Mouse (Mus musculus): ENCODE measurements around the gene Vcan.
"Not testable (repeated sequence)": the region's sequence is repeated elsewhere in the genome, so short reads cannot be mapped to it uniquely, and the experiment has no call there.

Gene Vcan

GRCm38 (mm10) chr13:89741766-89742685, at the start of gene Vcan:
TSS of gene Vcan (minus strand) at chr13:89742509.
- ATAC-seq (ENCODE audit: low TSS enrichment) = peak; percentile 44

- no peak for ATAC-seq (ENCODE audit: low TSS enrichment)
Measured at GRCm38 (mm10) chr13:89791475-89791874, 49.2 kb upstream of the Vcan start.

- ATAC-seq (ENCODE audit: low TSS enrichment) = no peak
Measured at GRCm38 (mm10) chr13:89782886-89783285, 40.6 kb upstream of the Vcan start.

GRCm38 (mm10) chr13:89780276-89780675, 38.0 kb upstream of the Vcan start:
- no peak for ATAC-seq (ENCODE audit: low TSS enrichment)

GRCm38 (mm10) chr13:89779208-89779911, 37.1 kb upstream of the Vcan start:
- ATAC-seq (ENCODE audit: low TSS enrichment) = peak; percentile 85

- no peak for ATAC-seq (ENCODE audit: low TSS enrichment)
Measured at GRCm38 (mm10) chr13:89777764-89778163, 35.5 kb upstream of the Vcan start.

GRCm38 (mm10) chr13:89777146-89777545, 34.8 kb upstream of the Vcan start:
- ATAC-seq (ENCODE audit: low TSS enrichment) = no peak

- no peak for ATAC-seq (ENCODE audit: low TSS enrichment)
Measured at GRCm38 (mm10) chr13:89766551-89766950, 24.2 kb upstream of the Vcan start.

- no peak for ATAC-seq (ENCODE audit: low TSS enrichment)
Measured at GRCm38 (mm10) chr13:89765966-89766365, 23.7 kb upstream of the Vcan start.

GRCm38 (mm10) chr13:89762339-89762738, 20.0 kb upstream of the Vcan start:
- no peak for ATAC-seq (ENCODE audit: low TSS enrichment)

- ATAC-seq (ENCODE audit: low TSS enrichment) = no peak
Measured at GRCm38 (mm10) chr13:89756347-89756746, 14.0 kb upstream of the Vcan start.

- not testable (repeated sequence) for ATAC-seq (ENCODE audit: low TSS enrichment)
Measured at GRCm38 (mm10) chr13:89750562-89750961, 8.3 kb upstream of the Vcan start.

GRCm38 (mm10) chr13:89743201-89743600, 892 bp upstream of the Vcan start:
- no peak for ATAC-seq (ENCODE audit: low TSS enrichment)

GRCm38 (mm10) chr13:89742686-89743200, 434 bp upstream of the Vcan start:
- no peak for ATAC-seq (ENCODE audit: low TSS enrichment)

- no peak for ATAC-seq (ENCODE audit: low TSS enrichment)
Measured at GRCm38 (mm10) chr13:89741116-89741551, 1.2 kb downstream of the Vcan start.

GRCm38 (mm10) chr13:89740243-89741115, 1.8 kb downstream of the Vcan start:
- peak; percentile 79 for ATAC-seq (ENCODE audit: low TSS enrichment)

GRCm38 (mm10) chr13:89739696-89740242, 2.5 kb downstream of the Vcan start:
- ATAC-seq (ENCODE audit: low TSS enrichment) = peak; percentile 42

GRCm38 (mm10) chr13:89738776-89739695, 3.3 kb downstream of the Vcan start:
- ATAC-seq (ENCODE audit: low TSS enrichment) = peak; percentile 31; the same call in 1 of the 2 replicates

- ATAC-seq (ENCODE audit: low TSS enrichment) = no peak
Measured at GRCm38 (mm10) chr13:89738275-89738674, 4.0 kb downstream of the Vcan start.

GRCm38 (mm10) chr13:89735111-89735510, 7.2 kb downstream of the Vcan start:
- no peak for ATAC-seq (ENCODE audit: low TSS enrichment)
